Mouse (Mus musculus) embryo, embryonic 9.5 days (tissue): ENCODE data around the gene Tubb3.

Source experiments
- DNase-seq: peaks from one replicate; pipeline ENCODE4 v3.0.0-alpha.2; 2017; ENCODE audit errors: extremely low spot score

Gene Tubb3

GRCm38 (mm10) chr8:123411246-123411645, at the start of gene Tubb3:
Gene Tubb3, plus strand, starts transcription at chr8:123411424.
- peak; percentile 75 for DNase-seq

- DNase-seq = peak; percentile 97
These were observed 37.6 kb upstream of the Tubb3 start, which contains the start of gene Tcf25 for GRCm38 (mm10) chr8:123373403-123374238. Gene Tcf25, plus strand, starts transcription at chr8:123373753.

- peak; percentile 96 for DNase-seq
These were observed 37.0 kb upstream of the Tubb3 start for GRCm38 (mm10) chr8:123374239-123374578.

GRCm38 (mm10) chr8:123375701-123376100, 35.5 kb upstream of the Tubb3 start:
- no peak for DNase-seq

- DNase-seq = no peak
These were observed 35.1 kb upstream of the Tubb3 start for GRCm38 (mm10) chr8:123376106-123376505.

- DNase-seq = no peak
These were observed 29.5 kb upstream of the Tubb3 start for GRCm38 (mm10) chr8:123381711-123382110.

GRCm38 (mm10) chr8:123382516-123382915, 28.7 kb upstream of the Tubb3 start:
- DNase-seq = no peak

- DNase-seq = no peak
These were observed 26.2 kb upstream of the Tubb3 start for GRCm38 (mm10) chr8:123384883-123385540.

GRCm38 (mm10) chr8:123387041-123387440, 24.2 kb upstream of the Tubb3 start:
- DNase-seq = no peak

GRCm38 (mm10) chr8:123387801-123388200, 23.4 kb upstream of the Tubb3 start:
- DNase-seq = no peak

- no peak for DNase-seq
These were observed 22.2 kb upstream of the Tubb3 start for GRCm38 (mm10) chr8:123389026-123389425.

GRCm38 (mm10) chr8:123398308-123398707, 12.9 kb upstream of the Tubb3 start:
- no peak for DNase-seq

GRCm38 (mm10) chr8:123401936-123402335, 9.3 kb upstream of the Tubb3 start:
- no peak for DNase-seq

- no peak for DNase-seq
These were observed 8.4 kb upstream of the Tubb3 start for GRCm38 (mm10) chr8:123402730-123403326.

- no peak for DNase-seq
These were observed 6.7 kb upstream of the Tubb3 start for GRCm38 (mm10) chr8:123404521-123404920.

GRCm38 (mm10) chr8:123406786-123407185, 4.4 kb upstream of the Tubb3 start, which contains the start of gene Mc1r:
Gene Mc1r, plus strand, starts transcription at chr8:123407107.
- peak; percentile 69 for DNase-seq

- DNase-seq = no peak
These were observed 3.6 kb upstream of the Tubb3 start for GRCm38 (mm10) chr8:123407612-123408011.

GRCm38 (mm10) chr8:123408586-123409544, 2.4 kb upstream of the Tubb3 start:
- DNase-seq = no peak

- no peak for DNase-seq
These were observed 1.1 kb upstream of the Tubb3 start for GRCm38 (mm10) chr8:123410049-123410587.

- DNase-seq = no peak
These were observed 436 bp upstream of the Tubb3 start for GRCm38 (mm10) chr8:123410788-123411187.

GRCm38 (mm10) chr8:123411781-123412327, 630 bp downstream of the Tubb3 start:
- DNase-seq = no peak
